ENCODE assay signal across 33 mouse cellular contexts in genomic region chr5:93183311-93183710, GRCm38 (mm10). TPM values are rescaled to one million over a fixed set of nuclear protein-coding genes. Genes with fewer than 3 reads are reported as not detected.
"Had no signal": no experiment of that assay in that cellular context is flagged by ENCODE, and none has a peak within 500 bp of the region (broad histone marks: within the 10 kb centered on the region; RNA-seq: fewer than 3 reads in every experiment).

No protein-coding gene starts in this region.

- H3K4me2 ChIP-seq: limb, embryonic 12.5 days; limb, embryonic 13.5 days; limb, embryonic 15.5 days; liver, embryonic 11.5 days; liver, embryonic 12.5 days; liver, embryonic 13.5 days; liver, embryonic 15.5 days; lung, embryonic 14.5 days; lung, embryonic 15.5 days; midbrain, embryonic 11.5 days; midbrain, embryonic 12.5 days; midbrain, embryonic 13.5 days; midbrain, embryonic 15.5 days; neural tube, embryonic 12.5 days had no signal

- H3K27me3 ChIP-seq: limb, embryonic 12.5 days; limb, embryonic 13.5 days; limb, embryonic 15.5 days; liver, embryonic 12.5 days; liver, embryonic 13.5 days; liver, embryonic 15.5 days; lung, embryonic 15.5 days; megakaryocyte, embryonic 14.5 days; midbrain, embryonic 12.5 days; midbrain, embryonic 13.5 days; midbrain, embryonic 15.5 days; neural tube, embryonic 12.5 days had no signal

- H3K4me1 ChIP-seq: limb, embryonic 10.5 days; limb, embryonic 12.5 days; limb, embryonic 13.5 days; limb, embryonic 15.5 days; liver, embryonic 12.5 days; liver, embryonic 13.5 days; liver, embryonic 15.5 days; lung, embryonic 15.5 days; midbrain, embryonic 10.5 days; midbrain, embryonic 12.5 days; midbrain, embryonic 13.5 days; midbrain, embryonic 15.5 days; neural tube, embryonic 12.5 days had no signal

- DNase-seq: left cerebral cortex, postnatal 4 days; liver; liver, embryonic 13.5 days; liver, postnatal 0 days; lung, adult 18-20 months; lung, adult 2 months; lung, embryonic 14.5 days; lung, postnatal 10 days; lung, postnatal 14 days; lung, postnatal 36 days; lung, postnatal 4 days; midbrain, embryonic 14.5 days had no signal

- ATAC-seq: liver, embryonic 12.5 days; liver, postnatal 0 days; lung, postnatal 0 days; midbrain, embryonic 13.5 days; midbrain, embryonic 15.5 days; midbrain, embryonic 16.5 days had no signal

- H3K9ac ChIP-seq: limb, embryonic 12.5 days; limb, embryonic 13.5 days; limb, embryonic 15.5 days; liver, embryonic 12.5 days; liver, embryonic 13.5 days; liver, embryonic 14.5 days; liver, embryonic 15.5 days; liver, postnatal 0 days; lung, embryonic 14.5 days; lung, embryonic 15.5 days; midbrain, embryonic 12.5 days; midbrain, embryonic 13.5 days; midbrain, embryonic 15.5 days; neural tube, embryonic 12.5 days had no signal

- H3K9me3 ChIP-seq: limb, embryonic 10.5 days; limb, embryonic 12.5 days; limb, embryonic 13.5 days; limb, embryonic 15.5 days; liver, embryonic 12.5 days; liver, embryonic 13.5 days; liver, embryonic 15.5 days; lung, embryonic 15.5 days; megakaryocyte, embryonic 14.5 days; midbrain, embryonic 10.5 days; midbrain, embryonic 12.5 days; midbrain, embryonic 13.5 days; midbrain, embryonic 15.5 days; neural tube, embryonic 12.5 days had no signal

- H3K4me3 ChIP-seq: limb, embryonic 10.5 days; limb, embryonic 12.5 days; limb, embryonic 13.5 days; limb, embryonic 15.5 days; liver, embryonic 12.5 days; liver, embryonic 13.5 days; liver, embryonic 15.5 days; lung, embryonic 15.5 days; megakaryocyte, embryonic 14.5 days; midbrain, embryonic 10.5 days; midbrain, embryonic 12.5 days; midbrain, embryonic 13.5 days; midbrain, embryonic 15.5 days; neural tube, embryonic 12.5 days had no signal

- H3K27ac ChIP-seq: limb, embryonic 10.5 days; limb, embryonic 12.5 days; limb, embryonic 13.5 days; limb, embryonic 15.5 days; liver, embryonic 12.5 days; liver, embryonic 13.5 days; liver, embryonic 14.5 days; liver, embryonic 15.5 days; lung, embryonic 15.5 days; macrophage; midbrain, embryonic 10.5 days; midbrain, embryonic 12.5 days; midbrain, embryonic 13.5 days; midbrain, embryonic 15.5 days; neural tube, embryonic 12.5 days had no signal

RNA-seq across cellular contexts. Expression of gene 2010109A12Rik, which starts 23.0 kb away (rescaled TPM):
- total RNA-seq: midbrain, postnatal 0 days had no signal
- polyA plus RNA-seq: liver, adult 2 months; lung, adult 2 months; macrophage had no signal
